Mouse (Mus musculus) stomach, postnatal 0 days (tissue): ENCODE measurements around the gene Pepd. TPM values are rescaled to one million over a fixed set of nuclear protein-coding genes. Genes with fewer than 3 reads are reported as not detected.
A peak's percentile ranks its signal among the peaks of the same experiment; 100 is the strongest.

Experiments
- ATAC-seq: fragments of 200-750 bp; cut with Nextera tagmentation; 2 replicates; pipeline ENCODE4 v1.8.0; 2017; ENCODE audit not compliant: low FRiP score, low TSS enrichment
- DNase-seq: peaks from one replicate; pipeline ENCODE4 v3.0.0-alpha.2; 2016; ENCODE audit warnings: low spot score
- H3K27ac ChIP-seq: fragments of 300-500 bp; sonication (generic); replicated peaks from 2 replicates; pipeline ENCODE4 v1.5.1; 2014; ENCODE audit warnings: mild to moderate bottlenecking, control low read depth
- H3K27me3 ChIP-seq: fragments of 300-500 bp; sonication (generic); 2 replicates; pipeline ENCODE4 v1.6.1; 2014; ENCODE audit warnings: low read length; ENCODE audit not compliant: control insufficient read depth, insufficient read depth
- H3K36me3 ChIP-seq: fragments of 300-500 bp; sonication (generic); 2 replicates; pipeline ENCODE4 v1.6.1; 2014; ENCODE audit warnings: low read length, mixed read lengths; ENCODE audit not compliant: control insufficient read depth, insufficient read depth
- H3K4me1 ChIP-seq: fragments of 300-500 bp; sonication (generic); replicated peaks from 2 replicates; pipeline ENCODE4 v1.6.1; 2014; ENCODE audit warnings: antibody characterized with exemption; ENCODE audit not compliant: control insufficient read depth, insufficient read depth
- H3K4me2 ChIP-seq: fragments of 300-500 bp; sonication (generic); replicated peaks from 2 replicates; pipeline ENCODE4 v1.6.1; 2014; ENCODE audit warnings: low read depth, mild to moderate bottlenecking, control low read depth, moderate library complexity
- H3K4me3 ChIP-seq: fragments of 300-500 bp; sonication (generic); 2 replicates; pipeline ENCODE4 v1.5.1; 2014; ENCODE audit warnings: low read depth, low read length, control low read depth
- H3K9ac ChIP-seq: fragments of 300-500 bp; sonication (generic); 2 replicates; pipeline ENCODE4 v1.6.1; 2014; ENCODE audit warnings: mild to moderate bottlenecking, low read length, control low read depth, mixed read lengths
- H3K9me3 ChIP-seq: fragments of 300-500 bp; sonication (generic); 2 replicates; pipeline ENCODE4 v1.6.1; 2016; ENCODE audit warnings: low read length; ENCODE audit not compliant: control insufficient read depth
- CTCF ChIP-seq: IDR thresholded peaks from 2 replicates; pipeline ENCODE4 v1.5.1; 2016; ENCODE audit warnings: antibody characterized with exemption, low read depth, mild to moderate bottlenecking, moderate library complexity
- EP300 ChIP-seq: optimal IDR thresholded peaks from 2 replicates; pipeline ENCODE3; 2016; ENCODE audit warnings: antibody characterized with exemption
- WGBS: fragments of 180-500 bp; shearing (Covaris S2); extraction: QIAGEN DNeasy Blood & Tissue Kit; methylation state at CpG from one replicate; pipeline ENCODE4 v1.1.7; 2014; 5-methylcytosine and 5-hydroxymethylcytosine counted together
- polyA plus RNA-seq: library from polyadenylated mRNA; unstranded; fragments of >200 nt; fragmentation: Nextera tagmentation; extraction: Ambion mirVana; gene quantifications from 2 replicates; pipeline ENCODE4 v1.2.1, GENCODE M21; 2015

Gene Pepd
- polyA plus RNA-seq, 1 experiment from 2014 or later = 48.7 TPM

- H3K27ac ChIP-seq = no peak overlapping the region
- no peak overlapping the region for H3K4me2 ChIP-seq
- no peaks in the 10 kb centered on the region for H3K27me3 ChIP-seq
- no peaks in the 10 kb centered on the region for H3K9me3 ChIP-seq
- TF ChIP-seq CTCF (no peak), EP300 (no peak)
- no peaks in the 10 kb centered on the region for H3K36me3 ChIP-seq
- H3K4me1 ChIP-seq = 0 out of 2 replicates have a peak, but pooled peaks cover 3% of the 10 kb centered on the region
- DNase-seq (no peak), ATAC-seq (no peak)
- WGBS = 74% methylated on average over 1 of the region's 1 CpGs
- no peak overlapping the region for H3K9ac ChIP-seq
- no peak overlapping the region for H3K4me3 ChIP-seq
Observed at GRCm38 (mm10) chr7:35058329-35058728, 146.2 kb downstream of the Pepd start.

- no peak overlapping the region for H3K9ac ChIP-seq
- no peak overlapping the region for H3K27ac ChIP-seq
- ATAC-seq (no peak), DNase-seq (no peak)
- no peak overlapping the region for H3K4me2 ChIP-seq
- H3K4me3 ChIP-seq = no peak overlapping the region
- H3K4me1 ChIP-seq = 0 out of 2 replicates have a peak, but pooled peaks cover 3% of the 10 kb centered on the region
- H3K36me3 ChIP-seq = no peaks in the 10 kb centered on the region
- H3K9me3 ChIP-seq = no peaks in the 10 kb centered on the region
- no peaks in the 10 kb centered on the region for H3K27me3 ChIP-seq
- TF ChIP-seq CTCF (peak; percentile 39), EP300 (no peak)
- WGBS = 74% methylated on average over 5 of the region's 5 CpGs
Observed at GRCm38 (mm10) chr7:35059467-35059866, 147.3 kb downstream of the Pepd start.

GRCm38 (mm10) chr7:35064286-35065258, 152.4 kb downstream of the Pepd start:
- H3K27me3 ChIP-seq = no peaks in the 10 kb centered on the region
- H3K4me3 ChIP-seq = no peak overlapping the region
- peak; percentile 45; the same call in 1 of the 2 replicates for ATAC-seq
- H3K4me1 ChIP-seq = no peaks in the 10 kb centered on the region
- WGBS = 57% methylated on average over 14 of the region's 14 CpGs
- H3K36me3 ChIP-seq = no peaks in the 10 kb centered on the region
- TF ChIP-seq EP300 (no peak), CTCF (no peak)
- H3K9me3 ChIP-seq = no peaks in the 10 kb centered on the region
- H3K4me2 ChIP-seq = no peak overlapping the region
- H3K27ac ChIP-seq = no peak overlapping the region
- DNase-seq = no peak
- H3K9ac ChIP-seq = no peak overlapping the region

- Histone ChIP-seq H3K27me3 (no peaks in the 10 kb centered on the region), H3K9me3 (no peaks in the 10 kb centered on the region), H3K36me3 (no peaks in the 10 kb centered on the region), H3K9ac (no peak overlapping the region), H3K4me2 (no peak overlapping the region), H3K4me1 (no peaks in the 10 kb centered on the region), H3K27ac (no peak overlapping the region), H3K4me3 (no peak overlapping the region)
- DNase-seq (no peak), ATAC-seq (0 out of 2 replicates have a peak, but pooled peaks have one; percentile 24)
- TF ChIP-seq EP300 = no peak
- TF ChIP-seq CTCF = no peak
- 61% methylated on average over 3 of the region's 3 CpGs for WGBS
Observed at GRCm38 (mm10) chr7:35065958-35066357, 153.8 kb downstream of the Pepd start.

- no peaks in the 10 kb centered on the region for H3K9me3 ChIP-seq
- no peak overlapping the region for H3K4me3 ChIP-seq
- H3K4me1 ChIP-seq = no peaks in the 10 kb centered on the region
- no peaks in the 10 kb centered on the region for H3K36me3 ChIP-seq
- H3K27ac ChIP-seq = no peak overlapping the region
- no peak overlapping the region for H3K4me2 ChIP-seq
- no peak for DNase-seq
- TF ChIP-seq CTCF (no peak), EP300 (no peak)
- no peaks in the 10 kb centered on the region for H3K27me3 ChIP-seq
- no peak for ATAC-seq
- H3K9ac ChIP-seq = no peak overlapping the region
- WGBS = 89% methylated on average over 8 of the region's 8 CpGs
Observed at GRCm38 (mm10) chr7:35066640-35067212, 154.5 kb downstream of the Pepd start.

- no peaks in the 10 kb centered on the region for H3K9me3 ChIP-seq
- no peaks in the 10 kb centered on the region for H3K4me1 ChIP-seq
- no peak overlapping the region for H3K4me2 ChIP-seq
- H3K27me3 ChIP-seq = no peaks in the 10 kb centered on the region
- TF ChIP-seq CTCF (no peak), EP300 (no peak)
- H3K36me3 ChIP-seq = no peaks in the 10 kb centered on the region
- no peak overlapping the region for H3K9ac ChIP-seq
- WGBS = 32% methylated on average over 5 of the region's 5 CpGs
- no peak for DNase-seq
- H3K27ac ChIP-seq = peak overlapping the region; percentile 58
- H3K4me3 ChIP-seq = no peak overlapping the region
- ATAC-seq = no peak
Observed at GRCm38 (mm10) chr7:35076645-35077044, 164.5 kb downstream of the Pepd start.
